Mouse (Mus musculus) stomach, embryonic 14.5 days (tissue): ENCODE measurements around the gene Cdkal1. TPM values are rescaled to one million over a fixed set of nuclear protein-coding genes. Genes with fewer than 3 reads are reported as not detected.

Source experiments
- ATAC-seq: fragments of 200-750 bp; cut with Nextera tagmentation; 2 replicates; pipeline ENCODE4 v1.8.0; 2017; ENCODE audit warnings: low read depth, moderate TSS enrichment; ENCODE audit not compliant: insufficient number of reproducible peaks, insufficient read depth, low FRiP score
- H3K27ac ChIP-seq: fragments of 300-500 bp; sonication (generic); 2 replicates; pipeline ENCODE4 v1.5.1; 2014; ENCODE audit warnings: mild to moderate bottlenecking, low read length, moderate library complexity, mixed read lengths
- H3K27me3 ChIP-seq: fragments of 300-500 bp; sonication (generic); 2 replicates; pipeline ENCODE4 v1.6.1; 2014; ENCODE audit warnings: low read length, control low read depth, mixed read lengths; ENCODE audit not compliant: control insufficient read depth, insufficient read depth
- H3K36me3 ChIP-seq: fragments of 300-500 bp; sonication (generic); 2 replicates; pipeline ENCODE4 v1.6.1; 2014; ENCODE audit warnings: mild to moderate bottlenecking, control low read depth, low read length, moderate library complexity, mixed read lengths; ENCODE audit not compliant: control insufficient read depth, insufficient read depth
- H3K4me1 ChIP-seq: fragments of 300-500 bp; sonication (generic); 2 replicates; pipeline ENCODE4 v1.6.1; 2014; ENCODE audit warnings: low read length, control low read depth, mixed read lengths; ENCODE audit not compliant: control insufficient read depth, insufficient read depth
- H3K4me2 ChIP-seq: fragments of 300-500 bp; sonication (generic); replicated peaks from 2 replicates; pipeline ENCODE4 v1.6.1; 2014; ENCODE audit warnings: low read depth, low read length, control low read depth
- H3K4me3 ChIP-seq: fragments of 300-500 bp; sonication (generic); 2 replicates; pipeline ENCODE4 v1.5.1; 2014; ENCODE audit warnings: low read depth, low read length, control low read depth
- H3K9ac ChIP-seq: fragments of 300-500 bp; sonication (generic); replicated peaks from 2 replicates; pipeline ENCODE4 v1.6.1; 2014; ENCODE audit warnings: low read depth, mild to moderate bottlenecking, control low read depth, low read length, moderate library complexity, mixed read lengths
- H3K9me3 ChIP-seq: fragments of 300-500 bp; sonication (generic); 2 replicates; pipeline ENCODE4 v1.6.1; 2016; ENCODE audit warnings: low read depth, low read length, control low read depth; ENCODE audit not compliant: control insufficient read depth
- WGBS: fragments of 180-500 bp; shearing (Covaris S2); extraction: QIAGEN DNeasy Blood & Tissue Kit; methylation state at CpG from one replicate; pipeline ENCODE4 v1.1.7; 2014; 5-methylcytosine and 5-hydroxymethylcytosine counted together
- polyA plus RNA-seq: library from polyadenylated mRNA; unstranded; fragments of >200 nt; fragmentation: Nextera tagmentation; extraction: Ambion mirVana; gene quantifications from 2 replicates; pipeline ENCODE4 v1.2.1, GENCODE M21; 2014

Cdkal1 gene
- polyA plus RNA-seq, 1 experiment from 2014 or later: 44.8 TPM

GRCm38 (mm10) chr13:29415967-29416366, 439.5 kb downstream of the Cdkal1 start:
- H3K27ac ChIP-seq: no peak overlapping the region; the same call in 1 of the 2 replicates
- no peaks in the 10 kb centered on the region for H3K36me3 ChIP-seq
- H3K9me3 ChIP-seq: no peaks in the 10 kb centered on the region
- no peak overlapping the region for H3K4me3 ChIP-seq
- 54% methylated on average over 2 of the region's 2 CpGs for WGBS
- H3K4me1 ChIP-seq: peaks cover 11% of the 10 kb centered on the region
- H3K4me2 ChIP-seq: no peak overlapping the region
- H3K9ac ChIP-seq: no peak overlapping the region
- H3K27me3 ChIP-seq: no peaks in the 10 kb centered on the region
- no peak for ATAC-seq

- no peak for ATAC-seq
- Histone ChIP-seq H3K27ac (no peak overlapping the region; the same call in 1 of the 2 replicates), H3K4me3 (no peak overlapping the region), H3K36me3 (no peaks in the 10 kb centered on the region), H3K9ac (no peak overlapping the region), H3K27me3 (no peaks in the 10 kb centered on the region), H3K9me3 (no peaks in the 10 kb centered on the region), H3K4me1 (peaks cover 11% of the 10 kb centered on the region), H3K4me2 (no peak overlapping the region)
- 61% methylated on average over 6 of the region's 6 CpGs for WGBS
Observed at GRCm38 (mm10) chr13:29414878-29415277, 440.6 kb downstream of the Cdkal1 start.

DNA sequence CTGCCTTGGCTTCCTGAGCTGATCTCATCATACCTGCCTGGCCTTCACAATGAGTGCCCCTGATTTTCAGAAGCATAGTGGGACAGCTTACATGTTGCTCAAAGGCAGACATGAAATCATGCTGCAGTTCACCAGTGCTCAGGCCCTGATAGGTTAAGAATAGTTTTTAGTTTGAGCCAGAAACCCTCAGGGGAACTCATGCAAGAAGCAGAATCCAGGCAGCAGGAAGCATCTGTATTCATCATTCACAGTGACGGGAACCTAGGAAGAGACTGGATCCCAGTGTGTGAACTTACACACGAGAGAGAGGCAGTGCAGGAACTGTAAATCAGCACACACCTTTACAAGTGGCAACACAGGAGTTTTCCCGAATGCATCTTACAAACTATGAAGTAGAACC, 441.0 kb downstream of the Cdkal1 start:
- ATAC-seq: no peak
- H3K27me3 ChIP-seq: no peaks in the 10 kb centered on the region
- H3K9me3 ChIP-seq: no peaks in the 10 kb centered on the region
- peaks cover 11% of the 10 kb centered on the region for H3K4me1 ChIP-seq
- no peak overlapping the region for H3K9ac ChIP-seq
- H3K4me2 ChIP-seq: no peak overlapping the region
- H3K36me3 ChIP-seq: no peaks in the 10 kb centered on the region
- H3K4me3 ChIP-seq: no peak overlapping the region
- 40% methylated on average over 3 of the region's 3 CpGs for WGBS
- H3K27ac ChIP-seq: no peak overlapping the region; the same call in 1 of the 2 replicates

- H3K27me3 ChIP-seq: no peaks in the 10 kb centered on the region
- peaks cover 11% of the 10 kb centered on the region for H3K4me1 ChIP-seq
- H3K27ac ChIP-seq: no peak overlapping the region
- ATAC-seq: no peak
- H3K36me3 ChIP-seq: no peaks in the 10 kb centered on the region
- no peak overlapping the region for H3K4me2 ChIP-seq
- no peak overlapping the region for H3K4me3 ChIP-seq
- WGBS: 79% methylated on average over 6 of the region's 6 CpGs
- H3K9me3 ChIP-seq: no peaks in the 10 kb centered on the region
- H3K9ac ChIP-seq: no peak overlapping the region
Observed at GRCm38 (mm10) chr13:29411176-29411575, 444.3 kb downstream of the Cdkal1 start.

- H3K4me3 ChIP-seq: no peak overlapping the region
- H3K27me3 ChIP-seq: no peaks in the 10 kb centered on the region
- no peak overlapping the region for H3K9ac ChIP-seq
- no peak overlapping the region for H3K27ac ChIP-seq
- H3K4me1 ChIP-seq: no peaks in the 10 kb centered on the region
- no peak for ATAC-seq
- H3K9me3 ChIP-seq: no peaks in the 10 kb centered on the region
- no peak overlapping the region for H3K4me2 ChIP-seq
- no peaks in the 10 kb centered on the region for H3K36me3 ChIP-seq
- 89% methylated on average over 1 of the region's 1 CpGs for WGBS
Observed at GRCm38 (mm10) chr13:29407619-29408018, 447.9 kb downstream of the Cdkal1 start.

GRCm38 (mm10) chr13:29405316-29405715, 450.2 kb downstream of the Cdkal1 start:
- ATAC-seq: no peak
- Histone ChIP-seq H3K4me1 (no peaks in the 10 kb centered on the region), H3K27ac (no peak overlapping the region), H3K4me2 (no peak overlapping the region), H3K27me3 (no peaks in the 10 kb centered on the region), H3K36me3 (no peaks in the 10 kb centered on the region), H3K9me3 (no peaks in the 10 kb centered on the region), H3K9ac (no peak overlapping the region), H3K4me3 (no peak overlapping the region)
- 62% methylated on average over 5 of the region's 5 CpGs for WGBS

DNA sequence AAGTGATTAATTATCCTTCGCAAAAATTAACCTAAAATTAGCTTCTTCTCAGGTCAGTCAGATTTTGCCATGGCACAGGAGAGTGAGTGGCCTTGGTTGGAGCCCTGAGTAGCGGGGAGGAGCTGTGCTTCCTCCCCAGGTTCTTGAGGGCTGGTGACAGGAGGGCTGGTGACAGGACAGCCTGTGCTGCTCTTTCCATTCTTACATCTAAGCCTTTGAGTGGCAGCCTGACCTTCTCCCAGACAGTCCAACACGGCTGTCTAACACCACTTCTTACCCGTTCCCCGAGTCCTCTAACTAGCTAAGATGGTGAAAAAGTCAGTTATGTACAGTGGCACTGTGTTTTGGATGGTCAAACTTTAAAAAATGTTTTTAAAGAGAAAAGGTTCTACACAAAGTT, 452.3 kb downstream of the Cdkal1 start:
- Histone ChIP-seq H3K9me3 (no peaks in the 10 kb centered on the region), H3K4me2 (no peak overlapping the region), H3K4me3 (no peak overlapping the region), H3K27ac (no peak overlapping the region), H3K27me3 (no peaks in the 10 kb centered on the region), H3K4me1 (no peaks in the 10 kb centered on the region), H3K9ac (no peak overlapping the region), H3K36me3 (no peaks in the 10 kb centered on the region)
- ATAC-seq: no peak
- WGBS: 79% methylated on average over 5 of the region's 5 CpGs

- H3K4me2 ChIP-seq: no peak overlapping the region
- no peaks in the 10 kb centered on the region for H3K9me3 ChIP-seq
- H3K27me3 ChIP-seq: no peaks in the 10 kb centered on the region
- no peaks in the 10 kb centered on the region for H3K4me1 ChIP-seq
- H3K4me3 ChIP-seq: no peak overlapping the region
- H3K27ac ChIP-seq: no peak overlapping the region
- no peak overlapping the region for H3K9ac ChIP-seq
- no peaks in the 10 kb centered on the region for H3K36me3 ChIP-seq
- ATAC-seq: no peak
- WGBS: 67% methylated on average over 3 of the region's 3 CpGs
Observed at GRCm38 (mm10) chr13:29402526-29403040, 452.9 kb downstream of the Cdkal1 start.

- Histone ChIP-seq H3K9me3 (no peaks in the 10 kb centered on the region), H3K4me2 (no peak overlapping the region), H3K27me3 (no peaks in the 10 kb centered on the region), H3K36me3 (no peaks in the 10 kb centered on the region), H3K9ac (no peak overlapping the region), H3K4me1 (no peaks in the 10 kb centered on the region), H3K4me3 (no peak overlapping the region), H3K27ac (no peak overlapping the region)
- 79% methylated on average over 5 of the region's 5 CpGs for WGBS
- no peak for ATAC-seq
Observed at GRCm38 (mm10) chr13:29399908-29400307, 455.6 kb downstream of the Cdkal1 start.
